Mouse (Mus musculus) hindbrain, embryonic 12.5 days (tissue): ENCODE data around the gene Gm3285. TPM values are rescaled to one million over a fixed set of nuclear protein-coding genes. Genes with fewer than 3 reads are reported as not detected.

Source experiments
- ATAC-seq: fragments of 200-750 bp; cut with Nextera tagmentation; 2 replicates; pipeline ENCODE4 v1.8.0; 2017; ENCODE audit warnings: moderate TSS enrichment; ENCODE audit not compliant: low FRiP score
- H3K27ac ChIP-seq: fragments of 300-500 bp; sonication (generic); 2 replicates; pipeline ENCODE4 v1.5.1; 2016; ENCODE audit warnings: mild to moderate bottlenecking
- H3K27me3 ChIP-seq: fragments of 300-500 bp; sonication (generic); 2 replicates; pipeline ENCODE4 v1.6.1; 2016; ENCODE audit warnings: mild to moderate bottlenecking
- H3K36me3 ChIP-seq: fragments of 300-500 bp; sonication (generic); 2 replicates; pipeline ENCODE4 v1.6.1; 2016; ENCODE audit warnings: mild to moderate bottlenecking
- H3K4me1 ChIP-seq: fragments of 300-500 bp; sonication (generic); 2 replicates; pipeline ENCODE4 v1.6.1; 2016
- H3K4me2 ChIP-seq: fragments of 300-500 bp; sonication (generic); replicated peaks from 2 replicates; pipeline ENCODE4 v1.6.1; 2016; ENCODE audit warnings: mild to moderate bottlenecking
- H3K4me3 ChIP-seq: fragments of 300-500 bp; sonication (generic); 2 replicates; pipeline ENCODE4 v1.5.1; 2016; ENCODE audit warnings: mild to moderate bottlenecking
- H3K9ac ChIP-seq: fragments of 300-500 bp; sonication (generic); 2 replicates; pipeline ENCODE4 v1.6.1; 2016; ENCODE audit warnings: mild to moderate bottlenecking, moderate library complexity
- H3K9me3 ChIP-seq: fragments of 300-500 bp; sonication (generic); replicated peaks from 2 replicates; pipeline ENCODE4 v1.6.1; 2016; ENCODE audit warnings: mild to moderate bottlenecking
- WGBS: fragments of 180-500 bp; shearing (Covaris S2); methylation state at CpG from one replicate; pipeline ENCODE4 v1.1.7; 2016; 5-methylcytosine and 5-hydroxymethylcytosine counted together
- polyA plus RNA-seq: library from polyadenylated mRNA; unstranded; fragments of >200 nt; fragmentation: Nextera tagmentation; extraction: Ambion mirVana; gene quantifications from 2 replicates; pipeline ENCODE4 v1.2.1, GENCODE M21; 2016

Gene Gm3285
- polyA plus RNA-seq, 1 experiment from 2014 or later = not detected

GRCm38 (mm10) chr10:77901871-77902210 is 40.1 kb downstream of the Gm3285 start:
- Histone ChIP-seq H3K27me3 (0 out of 2 replicates have a peak, but pooled peaks cover 10% of the 10 kb centered on the region), H3K9ac (peak overlapping the region; percentile 70), H3K9me3 (no peaks in the 10 kb centered on the region), H3K36me3 (no peaks in the 10 kb centered on the region), H3K4me1 (peaks cover 17% of the 10 kb centered on the region), H3K27ac (peak overlapping the region; percentile 19; the same call in 1 of the 2 replicates), H3K4me2 (peak overlapping the region; percentile 79), H3K4me3 (peak overlapping the region; percentile 54)
- WGBS = 3% methylated on average over 14 of the region's 14 CpGs
- peak; percentile 38 for ATAC-seq

DNA sequence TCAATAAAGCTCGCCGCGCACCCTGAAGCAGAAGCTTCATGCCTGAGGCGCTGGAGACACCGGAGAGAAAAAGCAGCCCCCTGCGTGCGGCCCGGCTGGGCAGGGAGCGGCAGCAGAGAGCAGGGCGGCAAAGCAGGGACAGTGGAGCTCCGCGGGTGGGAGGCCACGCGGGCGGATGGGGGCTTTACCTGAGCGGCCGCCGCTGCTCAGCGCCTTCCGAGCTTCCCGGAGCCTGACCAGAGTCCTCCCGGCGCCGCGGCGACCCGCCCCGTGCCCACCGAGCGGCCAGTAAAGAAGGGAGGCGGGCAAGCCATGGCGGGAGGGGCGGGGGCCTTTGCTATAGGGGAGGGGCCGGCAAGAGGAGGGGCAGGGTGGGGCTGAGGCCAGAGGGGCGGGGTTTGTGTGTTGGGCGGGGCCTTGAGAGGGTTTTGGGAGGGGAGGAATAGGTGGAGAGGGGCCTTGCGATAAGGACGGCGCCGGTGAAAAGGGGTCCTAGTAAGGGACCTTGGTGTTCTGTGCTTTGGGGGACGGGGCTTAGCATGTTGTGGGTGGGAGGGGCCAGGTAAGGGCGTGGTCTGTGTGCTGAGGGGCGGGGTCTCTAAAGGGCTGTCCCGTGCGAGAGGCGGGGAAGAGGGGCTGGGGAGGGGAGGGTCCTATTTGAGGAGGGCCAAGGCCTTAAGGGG is 40.6 kb downstream of the Gm3285 start, which contains the start of gene Lrrc3:
Lrrc3 (minus strand) TSS at position 326 of the 683 bp plus-strand sequence.
- Histone ChIP-seq H3K9me3 (no peaks in the 10 kb centered on the region), H3K4me3 (peak within 1 kb of the TSS; percentile 54), H3K36me3 (no peaks in the 10 kb centered on the region), H3K4me1 (peaks cover 17% of the 10 kb centered on the region), H3K27ac (peak within 1 kb of the TSS; percentile 19; the same call in 1 of the 2 replicates), H3K9ac (peak within 1 kb of the TSS; percentile 70), H3K27me3 (0 out of 2 replicates have a peak, but pooled peaks cover 10% of the 10 kb centered on the region), H3K4me2 (peak within 1 kb of the TSS; percentile 79)
- peak; percentile 84 for ATAC-seq
- under 1% methylated on average over 36 of the region's 46 CpGs for WGBS

DNA sequence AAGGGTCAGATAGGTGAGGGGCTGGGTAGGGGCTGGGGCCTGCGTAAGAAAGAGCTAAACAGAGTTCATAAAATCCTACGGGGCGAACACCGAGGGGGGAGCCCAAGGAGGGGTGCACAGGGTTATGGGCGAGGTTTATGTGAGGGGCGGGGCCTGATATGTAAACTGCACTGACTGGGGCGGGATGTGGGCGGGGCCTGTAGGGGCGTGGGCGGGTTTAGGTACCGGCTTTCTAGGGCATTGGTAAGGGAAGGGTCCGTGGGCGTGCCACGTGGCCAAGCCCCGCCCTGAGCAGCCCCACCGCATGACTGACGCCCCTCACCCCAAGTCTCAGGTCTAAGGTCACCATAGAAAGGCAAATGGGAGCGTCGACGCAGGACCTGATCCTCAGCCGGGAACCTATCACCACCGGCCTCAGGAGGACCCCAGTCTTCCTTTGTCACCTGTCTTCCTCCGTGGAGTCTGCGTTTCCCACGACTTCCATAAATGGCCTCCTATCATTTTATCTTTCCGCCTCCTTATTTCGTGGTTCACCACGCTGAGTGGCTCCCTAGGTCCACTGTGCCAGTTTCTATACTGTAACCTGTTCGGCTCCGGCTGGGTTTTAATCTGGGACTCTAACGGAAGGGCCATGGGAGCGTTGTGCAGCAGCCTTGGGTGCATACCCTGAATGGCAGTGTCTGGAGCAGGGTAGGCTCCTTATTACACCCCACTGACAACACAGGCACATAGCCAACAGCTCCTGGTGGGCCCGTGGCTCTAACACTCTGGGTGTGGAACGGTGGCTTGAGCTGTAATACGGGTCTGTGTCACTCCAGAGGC is 41.3 kb downstream of the Gm3285 start:
- H3K4me2 ChIP-seq = peak overlapping the region; percentile 79
- H3K36me3 ChIP-seq = no peaks in the 10 kb centered on the region
- peak overlapping the region; percentile 54 for H3K4me3 ChIP-seq
- 0 out of 2 replicates have a peak overlapping the region, but pooled peaks have one; percentile 7 for H3K27ac ChIP-seq
- no peaks in the 10 kb centered on the region for H3K9me3 ChIP-seq
- H3K27me3 ChIP-seq = 0 out of 2 replicates have a peak, but pooled peaks cover 10% of the 10 kb centered on the region
- ATAC-seq = peak; percentile 83
- 8% methylated on average over 35 of the region's 35 CpGs for WGBS
- H3K4me1 ChIP-seq = peaks cover 17% of the 10 kb centered on the region
- H3K9ac ChIP-seq = peak overlapping the region; percentile 70; the same call in 1 of the 2 replicates

Other genes with a start within 250 kb of the Gm3285 start
- 81.6 and 82.3 TPM in 2 replicates for gene Ube2g2, start 239.7 kb upstream of the Gm3285 start, polyA plus RNA-seq
- 0.48 and 1.2 TPM in 2 replicates for gene Tspear, start 175.4 kb upstream of the Gm3285 start, polyA plus RNA-seq
- gene Gm19402, start 171.2 kb upstream of the Gm3285 start, polyA plus RNA-seq = not detected in 2 replicates
- gene Gm9508, start 164.7 kb upstream of the Gm3285 start, polyA plus RNA-seq = not detected in 2 replicates
- not detected in 2 replicates for gene Gm10272, start 155.3 kb upstream of the Gm3285 start, polyA plus RNA-seq
- not detected in 2 replicates for gene Gm10024, start 150.5 kb upstream of the Gm3285 start, polyA plus RNA-seq
- not detected in 2 replicates for gene Gm10142, start 146.2 kb upstream of the Gm3285 start, polyA plus RNA-seq
- gene Krtap12-1, start 141.4 kb upstream of the Gm3285 start, polyA plus RNA-seq = not detected in 2 replicates
- not detected in 2 replicates for gene Gm10100, start 135.5 kb upstream of the Gm3285 start, polyA plus RNA-seq
- gene Gm18596, start 119.3 kb upstream of the Gm3285 start, polyA plus RNA-seq = not detected in 2 replicates
- gene Gm9736, start 110.6 kb upstream of the Gm3285 start, polyA plus RNA-seq = not detected in 2 replicates
- gene Gm3233, start 102.3 kb upstream of the Gm3285 start, polyA plus RNA-seq = not detected in 2 replicates
- gene Gm3238, start 90.7 kb upstream of the Gm3285 start, polyA plus RNA-seq = not detected in 2 replicates
- not detected in 2 replicates for gene Gm7138, start 85.0 kb upstream of the Gm3285 start, polyA plus RNA-seq
- not detected in 2 replicates for gene Gm3250, start 79.4 kb upstream of the Gm3285 start, polyA plus RNA-seq
- not detected in 2 replicates for gene Gm7137, start 73.8 kb upstream of the Gm3285 start, polyA plus RNA-seq
- gene Gm9639, start 66.9 kb upstream of the Gm3285 start, polyA plus RNA-seq = not detected in 2 replicates
- gene Gm19668, start 62.8 kb upstream of the Gm3285 start, polyA plus RNA-seq = not detected in 2 replicates
- gene Gm9507, start 50.1 kb upstream of the Gm3285 start, polyA plus RNA-seq = not detected in 2 replicates
- gene Gm2696, start 47.3 kb upstream of the Gm3285 start, polyA plus RNA-seq = 0.31 TPM in 1 of 2 replicates, not detected in the other
- not detected in 2 replicates for gene Krtap10-4, start 34.9 kb upstream of the Gm3285 start, polyA plus RNA-seq
- not detected in 2 replicates for gene Krtap10-10, start 26.0 kb upstream of the Gm3285 start, polyA plus RNA-seq
- not detected in 2 replicates for gene Gm36176, start 15.2 kb upstream of the Gm3285 start, polyA plus RNA-seq
- gene Gm10318, start 9.1 kb upstream of the Gm3285 start, polyA plus RNA-seq = not detected in 2 replicates
- gene Lrrc3, start 40.6 kb downstream of the Gm3285 start, polyA plus RNA-seq = 6.8 and 7.4 TPM in 2 replicates
- 1.3 and 1.4 TPM in 2 replicates for gene Trpm2, start 108.6 kb downstream of the Gm3285 start, polyA plus RNA-seq
- gene 1810043G02Rik, start 116.5 kb downstream of the Gm3285 start, polyA plus RNA-seq = 33.8 and 34.8 TPM in 2 replicates
- 118 and 132 TPM in 2 replicates for gene Pfkl, start 148.1 kb downstream of the Gm3285 start, polyA plus RNA-seq
- 0.48 TPM in 1 of 2 replicates, not detected in the other for gene Dnmt3l, start 180.0 kb downstream of the Gm3285 start, polyA plus RNA-seq
- 0.20 and 0.23 TPM in 2 replicates for gene Aire, start 181.6 kb downstream of the Gm3285 start, polyA plus RNA-seq
- 1.2 and 1.8 TPM in 2 replicates for gene Icosl, start 207.3 kb downstream of the Gm3285 start, polyA plus RNA-seq